10 mouse cellular contexts compared by ENCODE assay signal in genomic region chr8:120152636-120153035, GRCm38 (mm10). TPM values are rescaled to one million over a fixed set of nuclear protein-coding genes. Genes with fewer than 3 reads are reported as not detected.
DNase-seq lines count a peak whose midpoint lies in the region; ATAC-seq lines count a peak whose summit lies in the region.
"Had no signal": no experiment of that assay in that cellular context is flagged by ENCODE, and none has a peak within 500 bp of the region (broad histone marks: within the 10 kb centered on the region; RNA-seq: fewer than 3 reads in every experiment).

No protein-coding gene starts in this region.

- H3K4me1 ChIP-seq in limb, embryonic 11.5 days (ENCODE audit: control insufficient read depth, insufficient read depth, low read length): peaks cover 20% of the 10 kb centered on the region

- no peak overlapping the region for H3K4me3 ChIP-seq in limb, embryonic 11.5 days (ENCODE audit: low read depth, low read length)

- peak; percentile 63 to 72 for DNase-seq in cerebellum, postnatal 14 days
- no peak for DNase-seq in cerebellum, adult 11 months
- DNase-seq in ovary, adult 18-20 months (ENCODE audit: low spot score): peak; percentile 29
- no peak for DNase-seq in ovary, postnatal 10 days (ENCODE audit: low spot score)
- peak; percentile 43 for DNase-seq in limb, embryonic 11.5 days (ENCODE audit: low spot score)
- no peak for DNase-seq in urinary bladder, postnatal 10 days (ENCODE audit: low spot score)
- no peak for DNase-seq in testis, postnatal 10 days (ENCODE audit: low spot score)
- DNase-seq: layer of hippocampus, adult 9-11 months had no signal

- no peak overlapping the region for H3K4me2 ChIP-seq in limb, embryonic 11.5 days (ENCODE audit: low read depth, severe bottlenecking)

- no peaks in the 10 kb centered on the region for H3K9me3 ChIP-seq in limb, embryonic 11.5 days (ENCODE audit: control insufficient read depth, low read length)

- no peaks in the 10 kb centered on the region for H3K27me3 ChIP-seq in limb, embryonic 11.5 days (ENCODE audit: control insufficient read depth, insufficient read depth, low read length)

- no peak for ATAC-seq in limb, embryonic 11.5 days (ENCODE audit: insufficient number of reproducible peaks, low FRiP score, low TSS enrichment, low read depth)
- ATAC-seq in megakaryocyte progenitor cell, adult 5-6 weeks (replicated peaks; ENCODE audit: poor library complexity): peak; percentile 95

- no peaks in the 10 kb centered on the region for H3K36me3 ChIP-seq in limb, embryonic 11.5 days (ENCODE audit: control insufficient read depth, insufficient read depth, low read length)

- H3K9ac ChIP-seq in limb, embryonic 11.5 days (ENCODE audit: low read length): no peak overlapping the region

- 53% methylated on average over 7 of the region's 7 CpGs for WGBS in limb, embryonic 11.5 days

- peak overlapping the region; percentile 42 for H3K27ac ChIP-seq in limb, embryonic 11.5 days (replicated peaks; ENCODE audit: low read depth, low read length)

RNA-seq across cellular contexts. Expression of gene Fam92b, which starts 24.6 kb away (rescaled TPM):
- polyA plus RNA-seq in limb, embryonic 11.5 days (2014; fragmentation: Nextera tagmentation; extraction: Ambion mirVana): 0.16 and 0.27 TPM in 2 replicates
- total RNA-seq in megakaryocyte progenitor cell, adult 5-6 weeks (2015): not detected in 2 replicates
- total RNA-seq in megakaryocyte progenitor cell, adult 5-6 weeks (2017): not detected in 2 replicates
- polyA plus RNA-seq: heart, postnatal 0 days had no signal

RNA-seq across cellular contexts. Expression of gene 6430548M08Rik, which starts 38.7 kb away (rescaled TPM):
- polyA plus RNA-seq in limb, embryonic 11.5 days (2014; fragmentation: Nextera tagmentation; extraction: Ambion mirVana): 1.8 and 2.3 TPM in 2 replicates
- 1.8 and 3.5 TPM in 2 replicates for total RNA-seq in megakaryocyte progenitor cell, adult 5-6 weeks (2015)
- 4.5 and 4.6 TPM in 2 replicates for total RNA-seq in megakaryocyte progenitor cell, adult 5-6 weeks (2017)

RNA-seq across cellular contexts. Expression of gene Zdhhc7, which starts 51.4 kb away (rescaled TPM):
- polyA plus RNA-seq in limb, embryonic 11.5 days (2014; fragmentation: Nextera tagmentation; extraction: Ambion mirVana): 22.7 and 24.6 TPM in 2 replicates
- total RNA-seq in megakaryocyte progenitor cell, adult 5-6 weeks (2015): 10.5 and 11.1 TPM in 2 replicates
- 19.4 and 24.7 TPM in 2 replicates for total RNA-seq in megakaryocyte progenitor cell, adult 5-6 weeks (2017)

Comparison
In these comparisons a context has a peak if more than half of its experiments do, and no peak if none do; other contexts are left out.
1. DNase-seq: peak in cerebellum, postnatal 14 days (2 of 2), ovary, adult 18-20 months (single experiment) and limb, embryonic 11.5 days (single experiment); none in cerebellum, adult 11 months (single experiment), ovary, postnatal 10 days (single experiment), urinary bladder, postnatal 10 days (single experiment) and testis, postnatal 10 days (single experiment).